Mouse (Mus musculus) MEL (cell line): ENCODE results near the gene Egfr. TPM values are rescaled to one million over a fixed set of nuclear protein-coding genes. Genes with fewer than 3 reads are reported as not detected.

Experiments used
- DNase-seq: peaks from one replicate; pipeline ENCODE4 v3.0.0; 2011; ENCODE audit warnings: low read depth, low spot score
- H3K27ac ChIP-seq: 2 replicates; pipeline ENCODE4 v1.5.1; 2012; ENCODE audit warnings: low read depth, mild to moderate bottlenecking, control low read depth, low read length, moderate library complexity; ENCODE audit not compliant: control insufficient read depth
- H3K27me3 ChIP-seq, 2 experiments: fragments of 150-350 bp in 1 of 2; sonication (generic) in 1 of 2; 2 replicates each; pipeline ENCODE4 v1.6.1; 2012; ENCODE audit warnings: low read length in 2 of 2, mild to moderate bottlenecking in 2 of 2, improper control_type of control experiment in 1 of 2, moderate library complexity in 1 of 2; ENCODE audit not compliant: insufficient read depth in 2 of 2, control insufficient read depth in 1 of 2
- H3K36me3 ChIP-seq, 2 experiments: 2 replicates each; pipeline ENCODE4 v1.6.1; 2012 to 2014; ENCODE audit warnings: low read length in 2 of 2, improper control_type of control experiment in 1 of 2, inconsistent platforms in 1 of 2, mild to moderate bottlenecking in 1 of 2; ENCODE audit not compliant: insufficient read depth in 2 of 2, control insufficient read depth in 1 of 2
- H3K4me1 ChIP-seq, 2 experiments: fragments of 150-350 bp in 1 of 2; sonication (generic) in 1 of 2; 2 replicates each; pipeline ENCODE4 v1.6.1; 2012; ENCODE audit warnings: low read length in 2 of 2, improper control_type of control experiment in 1 of 2, mild to moderate bottlenecking in 1 of 2; ENCODE audit not compliant: insufficient read depth in 2 of 2, control insufficient read depth in 1 of 2
- H3K4me3 ChIP-seq, 2 experiments: fragments of 150-350 bp in 1 of 2; sonication (generic) in 1 of 2; 2 replicates each; pipeline ENCODE4 v1.5.1; 2012; ENCODE audit warnings: low read depth in 2 of 2, low read length in 2 of 2, mild to moderate bottlenecking in 2 of 2, moderate library complexity in 2 of 2, control low read depth in 1 of 2, improper control_type of control experiment in 1 of 2; ENCODE audit not compliant: control insufficient read depth in 1 of 2, insufficient read depth in 1 of 2
- H3K79me2 ChIP-seq: 2 replicates; pipeline ENCODE4 v1.6.1; 2012; ENCODE audit warnings: mild to moderate bottlenecking, low read length, moderate library complexity; ENCODE audit not compliant: control insufficient read depth, poor library complexity, insufficient read depth
- H3K9ac ChIP-seq: 2 replicates; pipeline ENCODE4 v1.6.1; 2012; ENCODE audit warnings: low read depth, mild to moderate bottlenecking, control low read depth, low read length, moderate library complexity; ENCODE audit not compliant: control insufficient read depth, poor library complexity, severe bottlenecking
- H3K9me3 ChIP-seq: fragments of 150-350 bp; sonication (generic); replicated peaks from 2 replicates; pipeline ENCODE4 v1.6.1; 2012; ENCODE audit warnings: mild to moderate bottlenecking, low read length, improper control_type of control experiment, moderate library complexity; ENCODE audit not compliant: insufficient read depth
- CHD1 ChIP-seq: IDR thresholded peaks from 2 replicates; pipeline ENCODE4 v1.6.1; 2012; ENCODE audit warnings: low read depth, mild to moderate bottlenecking, inconsistent platforms, low read length, improper control_type of control experiment
- CHD2 ChIP-seq: IDR thresholded peaks from 2 replicates; pipeline ENCODE4 v1.6.1; 2011; ENCODE audit warnings: low read length, improper control_type of control experiment
- E2F4 ChIP-seq: IDR thresholded peaks from 2 replicates; pipeline ENCODE4 v1.6.1; 2011; ENCODE audit warnings: low read depth, low read length, improper control_type of control experiment, borderline replicate concordance
- ETS1 ChIP-seq: IDR thresholded peaks from 2 replicates; pipeline ENCODE4 v1.6.1; 2012; ENCODE audit warnings: low read depth, mild to moderate bottlenecking, inconsistent platforms, low read length, improper control_type of control experiment, moderate library complexity
- HCFC1 ChIP-seq: IDR thresholded peaks from 2 replicates; pipeline ENCODE4 v1.6.1; 2012; ENCODE audit warnings: low read depth, mild to moderate bottlenecking, inconsistent platforms, low read length, improper control_type of control experiment, moderate library complexity
- JUND ChIP-seq: IDR thresholded peaks from 2 replicates; pipeline ENCODE4 v1.6.1; 2011; ENCODE audit warnings: low read depth, mild to moderate bottlenecking, improper control_type of control experiment, low read length
- MAFK ChIP-seq: IDR thresholded peaks from 2 replicates; pipeline ENCODE4 v1.6.1; 2011; ENCODE audit warnings: low read depth, mild to moderate bottlenecking, low read length, improper control_type of control experiment, borderline replicate concordance
- MAX ChIP-seq: IDR thresholded peaks from 2 replicates; pipeline ENCODE4 v1.6.1; 2011; ENCODE audit warnings: low read length, improper control_type of control experiment
- MAZ ChIP-seq: IDR thresholded peaks from 2 replicates; pipeline ENCODE4 v1.6.1; 2012; ENCODE audit warnings: low read depth, mild to moderate bottlenecking, inconsistent platforms, low read length, improper control_type of control experiment
- MXI1 ChIP-seq: IDR thresholded peaks from 2 replicates; pipeline ENCODE4 v1.6.1; 2011; ENCODE audit warnings: mild to moderate bottlenecking, low read depth, low read length, improper control_type of control experiment
- MYC ChIP-seq: IDR thresholded peaks from 2 replicates; pipeline ENCODE4 v1.6.1; 2011; ENCODE audit warnings: low read depth, mild to moderate bottlenecking, low read length, improper control_type of control experiment, moderate library complexity
- POLR2AphosphoS2 ChIP-seq: IDR thresholded peaks from 2 replicates; pipeline ENCODE4 v1.6.1; 2011; ENCODE audit warnings: low read length, improper control_type of control experiment
- UBTF ChIP-seq: IDR thresholded peaks from 2 replicates; pipeline ENCODE4 v1.6.1; 2012; ENCODE audit warnings: low read depth, mild to moderate bottlenecking, inconsistent platforms, low read length, improper control_type of control experiment, moderate library complexity, borderline replicate concordance; ENCODE audit not compliant: insufficient read depth
- USF1 ChIP-seq: IDR thresholded peaks from 2 replicates; pipeline ENCODE4 v1.6.1; 2014; ENCODE audit warnings: low read depth, mild to moderate bottlenecking, inconsistent platforms, low read length, improper control_type of control experiment, moderate library complexity
- USF2 ChIP-seq, 2 experiments: IDR thresholded peaks; 2 replicates each; pipeline ENCODE4 v1.6.1; 2011 to 2012; ENCODE audit warnings: improper control_type of control experiment in 2 of 2, low read length in 2 of 2, borderline replicate concordance in 1 of 2, inconsistent platforms in 1 of 2, low read depth in 1 of 2, mild to moderate bottlenecking in 1 of 2; ENCODE audit not compliant: insufficient read depth in 1 of 2
- polyA plus RNA-seq, 2 experiments: library from polyadenylated mRNA; stranded (reverse) in 1 of 2; unstranded in 1 of 2; fragments of >175 nt in 1 of 2; fragments of >200 nt in 1 of 2; gene quantifications; 2 replicates each; pipeline versions ENCODE4 v1.2.1 to v1.2.4; 2012; ENCODE audit warnings: low replicate concordance in 2 of 2, low read depth in 1 of 2; ENCODE audit not compliant: insufficient read length in 2 of 2, insufficient read depth in 1 of 2, missing spikeins in 1 of 2
- total RNA-seq: library from RNA; depleted of rRNA; stranded (reverse); fragments of 300-350 nt; gene quantifications from 2 replicates; pipeline ENCODE4 v1.2.3, GENCODE M21; 2012

The Egfr gene
- total and polyA plus RNA-seq, 3 experiments = not detected

DNA sequence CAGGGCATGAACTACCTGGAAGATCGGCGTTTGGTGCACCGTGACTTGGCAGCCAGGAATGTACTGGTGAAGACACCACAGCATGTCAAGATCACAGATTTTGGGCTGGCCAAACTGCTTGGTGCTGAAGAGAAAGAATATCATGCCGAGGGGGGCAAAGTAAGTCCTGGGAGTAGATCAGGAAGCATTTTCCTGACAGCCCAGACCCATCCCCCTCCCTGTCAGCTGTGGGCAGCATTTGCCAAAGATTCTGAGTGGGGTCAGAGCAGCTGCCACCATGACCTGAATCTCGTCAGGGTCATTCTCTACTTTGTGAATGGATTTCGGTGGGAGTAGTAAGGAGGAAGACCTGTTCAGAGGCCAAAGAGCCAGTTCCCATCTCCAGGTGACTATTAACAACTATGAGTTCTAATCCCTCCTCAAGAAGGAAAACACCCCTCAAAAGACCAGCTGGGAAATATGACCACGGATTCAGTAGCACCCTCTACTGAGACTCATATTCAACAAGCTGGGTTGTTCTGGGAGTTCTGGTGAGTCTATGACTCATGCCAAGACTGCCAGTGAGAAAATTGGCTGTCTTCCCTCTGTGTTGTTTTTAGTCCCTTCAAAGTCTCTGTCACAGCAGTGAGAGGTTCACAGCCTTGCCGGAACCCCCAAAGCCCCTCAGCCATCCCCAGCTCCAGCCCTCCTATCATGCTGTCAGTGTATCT, 152.5 kb downstream of the Egfr start:
- no peak for TF ChIP-seq MAX
- TF ChIP-seq POLR2AphosphoS2 = no peak
- no peak for TF ChIP-seq UBTF
- TF ChIP-seq CHD2 = no peak
- TF ChIP-seq, all 39 proteins: peak for 0
- Histone ChIP-seq H3K9ac (no peak overlapping the region), H3K79me2 (no peaks in the 10 kb centered on the region), H3K27me3 (peaks cover 4 to 7% of the 10 kb centered on the region in 2 experiments; a peak in 3 of 4 replicates), H3K36me3 (no peaks in the 10 kb centered on the region), H3K4me1 (no peaks in the 10 kb centered on the region), H3K9me3 (no peaks in the 10 kb centered on the region), H3K4me3 (no peak overlapping the region), H3K27ac (no peak overlapping the region)
- no peak for DNase-seq

DNA sequence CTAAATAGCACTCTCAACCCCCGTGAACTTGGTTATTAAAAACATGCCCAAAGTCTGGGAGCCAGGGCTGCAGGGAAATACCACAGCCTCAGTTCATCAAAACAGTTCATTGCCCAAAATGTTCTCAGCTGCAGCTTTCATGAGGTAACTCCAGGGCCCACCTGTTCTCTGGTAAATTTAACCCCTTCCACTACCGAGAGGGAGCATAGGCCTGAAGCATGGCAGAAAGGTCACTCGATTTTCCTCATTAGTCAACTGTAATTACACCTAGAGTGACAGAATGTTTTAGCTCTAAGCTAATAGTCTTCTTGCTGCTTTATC, 153.0 kb downstream of the Egfr start:
- Histone ChIP-seq H3K27ac (no peak overlapping the region), H3K4me1 (no peaks in the 10 kb centered on the region), H3K4me3 (no peak overlapping the region), H3K9ac (no peak overlapping the region), H3K27me3 (peaks cover 3 to 7% of the 10 kb centered on the region in 2 experiments; a peak in 3 of 4 replicates), H3K36me3 (no peaks in the 10 kb centered on the region), H3K9me3 (no peaks in the 10 kb centered on the region), H3K79me2 (no peaks in the 10 kb centered on the region)
- no peak for DNase-seq
- TF ChIP-seq E2F4 (no peak), MAFK (no peak), CHD2 (no peak), MAZ (no peak), ETS1 (no peak), JUND (no peak), MXI1 (no peak), UBTF (no peak), MYC (no peak), USF1 (no peak), CHD1 (no peak)

DNA sequence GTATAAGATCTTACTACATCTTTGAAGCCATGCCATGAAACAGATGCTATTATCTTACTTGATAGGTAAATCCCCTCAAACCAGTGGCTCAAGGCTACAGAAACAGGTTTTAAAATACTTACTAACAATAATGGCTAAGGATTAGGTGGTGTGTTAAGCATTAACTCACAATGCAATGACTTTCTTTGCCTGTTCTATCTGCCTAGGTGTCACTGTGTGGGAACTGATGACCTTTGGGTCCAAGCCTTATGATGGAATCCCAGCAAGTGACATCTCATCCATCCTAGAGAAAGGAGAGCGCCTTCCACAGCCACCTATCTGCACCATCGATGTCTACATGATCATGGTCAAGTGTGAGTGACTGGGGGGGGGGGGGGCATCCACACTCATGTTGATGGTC, 154.5 kb downstream of the Egfr start:
- DNase-seq = no peak
- Histone ChIP-seq H3K9ac (no peak overlapping the region), H3K79me2 (no peaks in the 10 kb centered on the region), H3K27me3 (peaks cover 3 to 7% of the 10 kb centered on the region in 2 experiments; a peak in 3 of 4 replicates), H3K9me3 (no peaks in the 10 kb centered on the region), H3K4me1 (no peaks in the 10 kb centered on the region), H3K27ac (no peak overlapping the region), H3K4me3 (no peak overlapping the region), H3K36me3 (no peaks in the 10 kb centered on the region)
- no peak for TF ChIP-seq HCFC1
- TF ChIP-seq POLR2AphosphoS2 = no peak
- no peak for TF ChIP-seq USF2 (IDR thresholded peaks at IDR 0.05; ENCODE audit: borderline replicate concordance in 1 of 2, insufficient read depth in 1 of 2, low read depth in 1 of 2, low read length in 2 of 2)
